Mouse (Mus musculus): ENCODE results near the gene Gm21409.
"Not testable (repeated sequence)": the region's sequence is repeated elsewhere in the genome, so short reads cannot be mapped to it uniquely, and the experiment has no call there.

The Gm21409 gene

GRCm38 (mm10) chrY:84746385-84746784, at the start of gene Gm21409:
Gene Gm21409 (plus strand): TSS chrY:84746685.
- DNase-seq: not testable (repeated sequence)

Measured in kidney, postnatal 36 days (tissue).